Mouse (Mus musculus) kidney, embryonic 16.5 days (tissue): ENCODE measurements around the gene Qrfpr. TPM values are rescaled to one million over a fixed set of nuclear protein-coding genes. Genes with fewer than 3 reads are reported as not detected.
A peak's percentile ranks its signal among the peaks of the same experiment; 100 is the strongest.

ENCODE experiments used
- ATAC-seq: fragments of 200-750 bp; cut with Nextera tagmentation; 2 replicates; pipeline ENCODE4 v1.8.0; 2017; ENCODE audit warnings: moderate TSS enrichment; ENCODE audit not compliant: low FRiP score, low TSS enrichment
- H3K27ac ChIP-seq: fragments of 300-500 bp; sonication (generic); 2 replicates; pipeline ENCODE4 v1.5.1; 2014; ENCODE audit warnings: low read length
- H3K27me3 ChIP-seq: fragments of 300-500 bp; sonication (generic); 2 replicates; pipeline ENCODE4 v1.6.1; 2014; ENCODE audit warnings: low read length, control low read depth, mixed read lengths; ENCODE audit not compliant: insufficient read depth
- H3K36me3 ChIP-seq: fragments of 300-500 bp; sonication (generic); 2 replicates; pipeline ENCODE4 v1.6.1; 2014; ENCODE audit warnings: low read length, control low read depth, mixed read lengths; ENCODE audit not compliant: insufficient read depth
- H3K4me1 ChIP-seq: fragments of 300-500 bp; sonication (generic); 2 replicates; pipeline ENCODE4 v1.6.1; 2014; ENCODE audit warnings: low read length, control low read depth, mixed read lengths; ENCODE audit not compliant: insufficient read depth
- H3K4me2 ChIP-seq: fragments of 300-500 bp; sonication (generic); replicated peaks from 2 replicates; pipeline ENCODE4 v1.6.1; 2014; ENCODE audit warnings: low read depth, low read length
- H3K4me3 ChIP-seq: fragments of 300-500 bp; sonication (generic); 2 replicates; pipeline ENCODE4 v1.5.1; 2014; ENCODE audit warnings: mild to moderate bottlenecking, low read length
- H3K9ac ChIP-seq: fragments of 300-500 bp; sonication (generic); replicated peaks from 2 replicates; pipeline ENCODE4 v1.6.1; 2014; ENCODE audit warnings: low read length
- H3K9me3 ChIP-seq: fragments of 300-500 bp; sonication (generic); 2 replicates; pipeline ENCODE4 v1.6.1; 2016; ENCODE audit warnings: low read length, control low read depth
- WGBS: fragments of 180-500 bp; shearing (Covaris S2); extraction: QIAGEN DNeasy Blood & Tissue Kit; methylation state at CpG from one replicate; pipeline ENCODE4 v1.1.7; 2014; 5-methylcytosine and 5-hydroxymethylcytosine counted together
- polyA plus RNA-seq: library from polyadenylated mRNA; unstranded; fragments of >200 nt; fragmentation: Nextera tagmentation; extraction: Ambion mirVana; gene quantifications from 2 replicates; pipeline ENCODE4 v1.2.1, GENCODE M21; 2015

Gene Qrfpr
- polyA plus RNA-seq: not detected in 2 replicates

GRCm38 (mm10) chr3:36221743-36222682, at the start of gene Qrfpr:
Gene Qrfpr, minus strand, starts transcription at chr3:36222313.
- no peaks in the 10 kb centered on the region for H3K4me1 ChIP-seq
- H3K9me3 ChIP-seq: no peaks in the 10 kb centered on the region
- no peaks in the 10 kb centered on the region for H3K36me3 ChIP-seq
- WGBS: 8% methylated on average over 39 of the region's 39 CpGs
- no peak within 1 kb of the TSS for H3K27ac ChIP-seq
- H3K9ac ChIP-seq: no peak within 1 kb of the TSS
- H3K4me3 ChIP-seq: peak within 1 kb of the TSS; percentile 29
- H3K27me3 ChIP-seq: peaks cover 17% of the 10 kb centered on the region
- peak within 1 kb of the TSS; percentile 49 for H3K4me2 ChIP-seq
- peak; percentile 63; the same call in 1 of the 2 replicates for ATAC-seq

- no peaks in the 10 kb centered on the region for H3K36me3 ChIP-seq
- H3K9me3 ChIP-seq: no peaks in the 10 kb centered on the region
- no peak overlapping the region for H3K27ac ChIP-seq
- WGBS: 80% methylated on average over 11 of the region's 11 CpGs
- H3K4me3 ChIP-seq: no peak overlapping the region
- no peaks in the 10 kb centered on the region for H3K4me1 ChIP-seq
- H3K9ac ChIP-seq: no peak overlapping the region
- no peaks in the 10 kb centered on the region for H3K27me3 ChIP-seq
- no peak for ATAC-seq
- no peak overlapping the region for H3K4me2 ChIP-seq
These were observed 41.8 kb upstream of the Qrfpr start for GRCm38 (mm10) chr3:36263873-36264272.

- Histone ChIP-seq H3K4me1 (no peaks in the 10 kb centered on the region), H3K36me3 (no peaks in the 10 kb centered on the region), H3K9me3 (no peaks in the 10 kb centered on the region), H3K4me2 (no peak overlapping the region), H3K27me3 (no peaks in the 10 kb centered on the region), H3K4me3 (no peak overlapping the region), H3K9ac (no peak overlapping the region), H3K27ac (no peak overlapping the region)
- no peak for ATAC-seq
- WGBS: 84% methylated on average over 4 of the region's 4 CpGs
These were observed 41.2 kb upstream of the Qrfpr start for GRCm38 (mm10) chr3:36263265-36263664.

- no peak for ATAC-seq
- Histone ChIP-seq H3K36me3 (no peaks in the 10 kb centered on the region), H3K4me3 (no peak overlapping the region), H3K9ac (no peak overlapping the region), H3K9me3 (no peaks in the 10 kb centered on the region), H3K27ac (no peak overlapping the region), H3K4me1 (no peaks in the 10 kb centered on the region), H3K4me2 (no peak overlapping the region), H3K27me3 (no peaks in the 10 kb centered on the region)
- 29% methylated on average over 5 of the region's 5 CpGs for WGBS
These were observed 28.5 kb upstream of the Qrfpr start for GRCm38 (mm10) chr3:36250585-36250984.

- Histone ChIP-seq H3K9me3 (no peaks in the 10 kb centered on the region), H3K4me1 (no peaks in the 10 kb centered on the region), H3K4me2 (no peak overlapping the region), H3K27me3 (no peaks in the 10 kb centered on the region), H3K4me3 (no peak overlapping the region), H3K36me3 (no peaks in the 10 kb centered on the region), H3K27ac (no peak overlapping the region), H3K9ac (no peak overlapping the region)
- WGBS: 70% methylated on average over 2 of the region's 2 CpGs
- ATAC-seq: no peak
These were observed 26.3 kb upstream of the Qrfpr start for GRCm38 (mm10) chr3:36248446-36248845.

- no peak for ATAC-seq
- no peak overlapping the region for H3K9ac ChIP-seq
These were observed 7.8 kb upstream of the Qrfpr start for GRCm38 (mm10) chr3:36229941-36230340.

GRCm38 (mm10) chr3:36227246-36227645, 5.1 kb upstream of the Qrfpr start:
- Histone ChIP-seq H3K4me1 (no peaks in the 10 kb centered on the region), H3K9ac (no peak overlapping the region), H3K4me2 (no peak overlapping the region), H3K27ac (no peak overlapping the region), H3K9me3 (no peaks in the 10 kb centered on the region), H3K36me3 (no peaks in the 10 kb centered on the region), H3K27me3 (peaks cover 5% of the 10 kb centered on the region), H3K4me3 (no peak overlapping the region)
- WGBS: 97% methylated on average over 1 of the region's 1 CpGs
- no peak for ATAC-seq

More at GRCm38 (mm10) chr3:36229941-36230340, 7.8 kb upstream of the Qrfpr start:
- Histone ChIP-seq H3K4me1 (no peaks in the 10 kb centered on the region), H3K9me3 (no peaks in the 10 kb centered on the region), H3K36me3 (no peaks in the 10 kb centered on the region), H3K27me3 (no peaks in the 10 kb centered on the region), H3K4me2 (no peak overlapping the region), H3K4me3 (no peak overlapping the region), H3K27ac (no peak overlapping the region)
- WGBS: 43% methylated on average over 2 of the region's 2 CpGs

GRCm38 (mm10) chr3:36223361-36223760, 1.2 kb upstream of the Qrfpr start:
- Histone ChIP-seq H3K4me2 (no peak overlapping the region), H3K27me3 (peaks cover 17% of the 10 kb centered on the region), H3K9ac (no peak overlapping the region), H3K4me3 (no peak overlapping the region), H3K9me3 (no peaks in the 10 kb centered on the region), H3K36me3 (no peaks in the 10 kb centered on the region), H3K27ac (no peak overlapping the region), H3K4me1 (no peaks in the 10 kb centered on the region)
- WGBS: 27% methylated on average over 2 of the region's 2 CpGs
- ATAC-seq: no peak

- H3K27me3 ChIP-seq: no peaks in the 10 kb centered on the region
- no peak overlapping the region for H3K4me2 ChIP-seq
- no peak overlapping the region for H3K27ac ChIP-seq
- ATAC-seq: no peak
- no peak overlapping the region for H3K9ac ChIP-seq
- no peaks in the 10 kb centered on the region for H3K9me3 ChIP-seq
- WGBS: 84% methylated on average over 4 of the region's 4 CpGs
- no peak overlapping the region for H3K4me3 ChIP-seq
- 0 out of 2 replicates have a peak, but pooled peaks cover 4% of the 10 kb centered on the region for H3K4me1 ChIP-seq
- H3K36me3 ChIP-seq: no peaks in the 10 kb centered on the region
These were observed 9.4 kb downstream of the Qrfpr start for GRCm38 (mm10) chr3:36212758-36213157.

GRCm38 (mm10) chr3:36210939-36211338, 11.2 kb downstream of the Qrfpr start:
- Histone ChIP-seq H3K4me2 (no peak overlapping the region), H3K4me3 (no peak overlapping the region), H3K27ac (no peak overlapping the region), H3K9ac (no peak overlapping the region), H3K9me3 (no peaks in the 10 kb centered on the region), H3K27me3 (no peaks in the 10 kb centered on the region), H3K36me3 (no peaks in the 10 kb centered on the region), H3K4me1 (0 out of 2 replicates have a peak, but pooled peaks cover 6% of the 10 kb centered on the region)
- WGBS: 46% methylated on average over 2 of the region's 2 CpGs
- no peak for ATAC-seq
